Mouse (Mus musculus): ENCODE results near the gene Cnot6.

DNA sequence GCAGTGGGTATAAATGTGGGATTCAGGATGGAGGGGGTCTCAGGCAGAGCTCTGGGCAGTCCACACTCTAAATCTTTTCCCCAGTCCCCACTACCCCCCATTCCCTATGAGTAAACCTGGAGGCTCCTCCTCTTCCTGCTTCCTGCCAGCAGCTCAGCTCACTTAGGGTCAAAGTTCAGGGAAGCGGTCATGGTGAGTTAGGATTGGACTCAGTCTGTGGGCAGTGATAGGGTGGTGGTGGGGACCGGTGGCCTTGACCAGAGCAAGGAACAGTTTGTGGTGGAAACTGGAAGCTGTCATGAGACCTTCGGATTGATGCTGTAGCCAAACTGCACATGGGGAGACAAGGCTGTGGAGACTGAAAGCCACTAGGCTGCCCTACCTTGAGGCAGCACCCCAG is 88.4 kb downstream of the Cnot6 start:
- no peak for TF ChIP-seq CTCF (IDR thresholded peaks at IDR 0.05; ENCODE audit: low read depth, low read length)
- no peak for TF ChIP-seq POLR2A (IDR thresholded peaks at IDR 0.05; ENCODE audit: extremely low read depth, insufficient read depth, low read length)

Data from liver, adult 2 months (tissue).